Mouse (Mus musculus): ENCODE data around the gene Taar7b.
A peak's percentile ranks its signal among the peaks of the same experiment; 100 is the strongest.

Gene Taar7b

GRCm38 (mm10) chr10:23999639-24000038 lies at the start of gene Taar7b:
TSS of gene Taar7b (plus strand) at chr10:23999939.
- no peak for DNase-seq (ENCODE audit: low read depth)

DNA sequence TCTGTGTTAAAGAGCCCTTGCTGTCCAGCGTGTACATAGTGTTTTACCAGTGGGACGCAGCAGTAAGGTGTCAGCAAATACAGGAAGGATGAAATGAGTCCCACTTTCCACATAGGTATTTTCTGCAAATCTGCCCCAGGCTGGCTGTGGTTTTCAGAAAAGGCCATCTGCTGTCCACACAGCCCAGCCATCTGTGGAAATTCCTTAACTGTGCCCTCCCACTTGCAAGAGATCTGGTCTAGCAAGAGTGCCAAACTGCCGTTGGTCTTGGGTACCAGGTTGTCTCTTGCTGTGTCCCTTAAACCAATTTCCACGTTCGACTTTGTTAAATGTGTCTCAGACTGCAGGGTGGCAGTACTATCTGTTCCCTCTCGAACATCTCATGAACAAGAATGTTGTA lies 48.0 kb upstream of the Taar7b start:
- DNase-seq (ENCODE audit: low read depth): no peak

DNA sequence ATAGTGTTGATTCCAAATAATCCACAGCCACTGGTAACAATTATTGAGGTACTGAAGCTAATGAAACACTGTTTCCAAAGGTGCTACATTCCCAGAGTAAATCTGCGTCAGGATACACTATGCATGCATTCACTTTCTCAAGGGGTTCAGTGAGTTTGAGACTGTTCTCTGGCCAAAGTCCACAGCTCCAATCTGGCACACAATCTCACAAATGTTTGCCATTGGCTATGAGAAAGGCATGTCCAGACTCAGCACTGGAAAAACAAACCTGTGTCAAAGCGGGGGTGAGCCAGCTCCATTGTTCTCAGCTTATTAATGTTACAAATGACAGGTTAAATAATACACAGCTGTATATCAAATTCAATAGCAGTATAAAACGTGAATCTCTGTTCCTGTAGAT lies 40.7 kb upstream of the Taar7b start:
- DNase-seq (ENCODE audit: low read depth): no peak

- DNase-seq (ENCODE audit: low read depth): no peak
These were observed 39.3 kb upstream of the Taar7b start, which contains the start of gene Taar4 for GRCm38 (mm10) chr10:23960444-23960915. TSS of gene Taar4 (plus strand) at chr10:23960494.

DNA sequence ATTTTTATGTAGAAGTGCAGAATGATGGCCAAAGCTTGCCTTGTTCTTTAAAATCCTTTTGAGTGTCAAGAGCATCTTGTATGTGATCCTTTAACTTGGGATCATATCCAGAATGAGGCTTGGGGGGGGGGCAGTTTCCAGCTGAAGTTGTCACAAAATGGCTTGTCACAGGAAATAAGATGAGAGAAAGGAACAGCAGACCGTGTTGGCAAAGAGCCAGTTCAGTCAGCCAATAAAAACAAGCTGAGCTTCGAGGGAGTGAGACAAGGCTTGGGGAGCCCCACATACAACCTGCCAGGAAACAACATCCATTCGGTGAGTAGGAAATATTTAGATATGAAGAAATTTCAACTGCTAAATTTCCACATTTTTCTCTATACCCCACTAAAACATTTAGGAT lies 36.3 kb upstream of the Taar7b start:
- no peak for DNase-seq (ENCODE audit: low read depth)

- DNase-seq (ENCODE audit: low read depth): no peak
These were observed 34.7 kb upstream of the Taar7b start for GRCm38 (mm10) chr10:23964921-23965610.

- DNase-seq (ENCODE audit: low read depth): no peak
These were observed 29.0 kb upstream of the Taar7b start, which contains the start of gene Taar5 for GRCm38 (mm10) chr10:23970656-23971165. TSS of gene Taar5 (plus strand) at chr10:23970706.

- DNase-seq (ENCODE audit: low read depth): no peak
These were observed 28.5 kb upstream of the Taar7b start for GRCm38 (mm10) chr10:23971256-23971655.

- no peak for DNase-seq (ENCODE audit: low read depth)
These were observed 21.8 kb upstream of the Taar7b start for GRCm38 (mm10) chr10:23977958-23978357.

- DNase-seq (ENCODE audit: low read depth): peak; percentile 66
These were observed 20.6 kb upstream of the Taar7b start for GRCm38 (mm10) chr10:23978901-23979705.

DNA sequence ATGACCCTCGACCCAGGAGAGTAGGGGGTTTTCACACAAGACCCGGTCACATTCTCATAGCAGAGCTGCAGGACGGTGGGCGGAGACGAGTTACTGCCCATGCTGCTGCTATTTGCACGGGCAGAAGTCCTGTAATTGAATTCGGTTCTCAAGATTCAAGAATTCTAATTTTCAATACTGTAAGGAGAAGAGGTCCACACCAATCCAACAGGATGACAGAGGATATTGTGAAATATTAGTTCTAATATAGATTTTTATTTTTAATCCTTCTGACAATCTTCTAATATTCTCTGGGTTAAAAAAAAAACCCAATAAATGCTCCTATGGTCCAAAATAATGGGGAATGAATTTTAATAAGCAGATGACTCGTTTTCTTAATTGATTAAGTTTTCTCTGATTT lies 14.2 kb upstream of the Taar7b start, which contains the start of gene Taar6:
Taar6 (minus strand) TSS at position 101 of the 400 bp plus-strand sequence.
- no peak for DNase-seq (ENCODE audit: low read depth)

GRCm38 (mm10) chr10:23986419-23986818 lies 13.3 kb upstream of the Taar7b start:
- DNase-seq (ENCODE audit: low read depth): no peak

DNA sequence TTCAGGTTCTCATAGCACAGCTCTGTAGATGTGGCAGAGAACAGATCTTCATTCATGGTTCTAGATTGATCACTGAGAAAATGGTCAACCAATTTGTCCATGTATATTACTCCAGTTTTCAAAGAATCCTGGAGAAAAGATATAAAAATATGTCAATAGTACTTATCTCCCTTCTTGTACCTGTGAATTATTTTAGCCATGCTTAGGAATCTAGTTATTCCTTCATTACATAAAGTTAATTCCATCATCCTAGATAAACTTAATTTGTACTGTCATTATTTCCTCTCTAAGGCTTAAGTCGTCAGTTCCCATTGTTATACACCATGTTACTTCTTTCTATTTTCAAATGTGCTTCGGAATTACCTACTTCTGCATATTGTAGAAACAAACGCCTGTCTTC lies 6.4 kb upstream of the Taar7b start, which contains the start of gene Taar7a:
Taar7a (minus strand) TSS at position 101 of the 400 bp plus-strand sequence.
- no peak for DNase-seq (ENCODE audit: low read depth)

DNA sequence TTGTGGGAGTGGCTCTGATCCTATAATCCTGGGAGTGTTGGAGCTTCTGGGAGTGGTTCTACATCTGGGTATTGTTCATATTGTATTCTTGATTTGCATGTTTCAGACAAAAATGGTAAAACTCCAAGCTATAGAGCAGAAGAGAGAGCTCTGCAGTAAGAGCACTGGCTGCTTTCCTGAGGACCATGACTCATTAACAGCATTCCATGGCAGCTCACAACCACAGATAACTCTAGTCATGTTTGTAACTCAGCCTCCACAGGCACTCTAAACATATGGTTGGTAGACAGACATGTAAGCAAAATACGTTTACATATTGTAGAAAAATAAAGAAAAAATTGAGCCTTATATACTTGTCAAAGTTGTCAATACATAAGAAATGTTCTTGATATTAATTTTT lies 6.7 kb downstream of the Taar7b start:
- peak; percentile 48 for DNase-seq (ENCODE audit: low read depth)

GRCm38 (mm10) chr10:24007034-24007433 lies 7.3 kb downstream of the Taar7b start:
- DNase-seq (ENCODE audit: low read depth): no peak

- DNase-seq (ENCODE audit: low read depth): no peak
These were observed 8.4 kb downstream of the Taar7b start for GRCm38 (mm10) chr10:24008143-24008542.

- no peak for DNase-seq (ENCODE audit: low read depth)
These were observed 27.2 kb downstream of the Taar7b start, which contains the start of gene Taar7d for GRCm38 (mm10) chr10:24026922-24027321. TSS of gene Taar7d (plus strand) at chr10:24027222.

DNA sequence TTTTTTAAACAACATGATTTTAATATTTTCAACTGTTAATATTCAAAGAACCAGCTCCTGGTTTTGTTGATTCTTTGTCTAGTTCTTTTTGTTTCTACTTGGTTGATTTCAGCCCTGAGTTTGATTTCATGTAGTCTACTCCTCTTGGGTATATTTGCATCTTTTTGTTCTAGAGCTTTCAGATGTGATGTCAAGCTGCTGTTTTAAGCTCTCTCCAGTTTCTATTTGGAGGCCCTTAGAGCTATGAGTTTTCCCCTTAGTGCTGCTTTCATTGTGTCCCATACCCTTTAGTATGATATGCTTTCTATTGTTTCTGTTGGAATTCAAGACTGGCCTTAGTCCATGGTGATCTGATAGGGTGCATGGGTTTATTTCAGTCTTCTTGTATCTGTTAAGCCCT lies 31.6 kb downstream of the Taar7b start:
- DNase-seq (ENCODE audit: low read depth): no peak

GRCm38 (mm10) chr10:24037314-24037713 lies 37.6 kb downstream of the Taar7b start, which contains the start of gene Taar7e:
TSS of gene Taar7e (plus strand) at chr10:24037614.
- DNase-seq (ENCODE audit: low read depth): no peak

DNA sequence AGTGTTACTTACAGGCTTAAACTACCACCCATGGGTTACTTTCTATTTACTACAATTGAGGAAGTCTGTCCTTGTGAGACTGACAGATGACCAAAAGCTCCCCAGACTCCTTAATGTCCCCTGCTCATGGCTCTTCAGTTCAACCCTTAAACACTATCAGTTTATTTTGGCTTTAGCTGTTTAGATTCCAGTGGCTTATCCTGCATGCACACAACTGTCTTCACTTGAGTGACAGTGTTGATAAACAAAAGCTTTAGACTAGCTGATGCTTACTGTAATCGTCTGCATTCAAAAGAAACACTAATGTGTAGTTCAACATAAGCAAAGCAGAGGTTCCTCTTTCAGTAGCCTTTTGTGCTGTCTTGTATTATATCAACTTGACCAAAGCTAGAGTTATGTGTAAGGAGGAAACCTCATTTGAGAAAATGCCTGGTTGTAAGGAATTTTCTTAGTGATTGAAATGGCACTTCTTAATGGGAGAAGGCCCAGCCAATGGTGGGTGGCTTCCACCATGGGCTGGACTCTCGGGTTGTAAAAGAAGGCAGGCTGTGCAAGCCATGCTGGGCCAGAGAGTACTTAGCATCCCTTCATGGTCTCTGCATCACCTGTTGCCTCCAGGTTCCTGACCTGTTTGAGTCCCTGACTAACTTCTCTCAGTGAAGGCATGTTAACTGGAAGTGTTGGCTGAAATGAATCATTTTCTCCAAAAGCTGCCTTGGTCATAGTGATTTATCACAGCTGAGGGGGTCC lies 40.6 kb downstream of the Taar7b start:
- no peak for DNase-seq (ENCODE audit: low read depth)

- no peak for DNase-seq (ENCODE audit: low read depth)
These were observed 49.5 kb downstream of the Taar7b start, which contains the start of gene Taar7f for GRCm38 (mm10) chr10:24049210-24049609. TSS of gene Taar7f (plus strand) at chr10:24049510.
